Mouse (Mus musculus) left cerebral cortex, postnatal 14 days (tissue): ENCODE data around the gene Dhx35. TPM values are rescaled to one million over a fixed set of nuclear protein-coding genes. Genes with fewer than 3 reads are reported as not detected.

Experiments
- DNase-seq, 2 experiments: peaks; one replicate each; pipeline ENCODE4 v3.0.0; 2021 to 2022; ENCODE audit warnings: low spot score in 2 of 2, mixed read lengths in 1 of 2
- intact Hi-C: fragments of 180-260 bp; cut with DNase I; formaldehyde crosslinking; loops from one replicate; pipeline ENCODE4 v1.15.1; 2025
- long read RNA-seq, 2 experiments: library from polyadenylated mRNA; stranded (forward); transcript quantifications; one replicate each; pipeline ENCODE4 v2.0.0; 2021
- total RNA-seq, 2 experiments: library from RNA; stranded (reverse); gene quantifications; 2 replicates each; pipeline ENCODE4 v1.2.3; 2021

Gene Dhx35
- 10 to 100 TPM; 14.1 to 17.4 TPM for total RNA-seq
- long read RNA-seq, experiment 1, partial matches to known transcripts, result 1 of 7 reads
- long read RNA-seq, experiment 1, other reads (novel, unspliced or antisense), result 1 of 7 reads
- long read RNA-seq, experiment 2, partial matches to known transcripts, result 4 of 12 reads
- long read RNA-seq, experiment 2, other reads (novel, unspliced or antisense), result 4 of 12 reads

GRCm38 (mm10) chr2:158794494-158795004, at the start of gene Dhx35:
Gene Dhx35 (plus strand): TSS chr2:158794807.
- DNase-seq, result peak; percentile 95 to 98
- intact Hi-C loops, result no loop called here

GRCm38 (mm10) chr2:158745049-158745482, 49.5 kb upstream of the Dhx35 start:
- DNase-seq, result peak; percentile 45 to 62

GRCm38 (mm10) chr2:158746164-158746563, 48.4 kb upstream of the Dhx35 start:
- DNase-seq, result no peak
- intact Hi-C loops, result loop anchor here (5.0 kb wide), 1 partner anchor 194 kb away; no protein-coding TSS in a partner anchor

More at GRCm38 (mm10) chr2:158745049-158745482, 49.5 kb upstream of the Dhx35 start:
- intact Hi-C loops, result loop anchor here (5.0 kb wide), 1 partner anchor 193 kb away; no protein-coding TSS in a partner anchor

- intact Hi-C loops, result loop anchor here (5.0 kb wide), 1 partner anchor 197 kb away; no protein-coding TSS in a partner anchor
- no peak for DNase-seq
Observed at GRCm38 (mm10) chr2:158749366-158749765, 45.2 kb upstream of the Dhx35 start.

- no peak for DNase-seq
- intact Hi-C loops, result no loop called here
Observed at GRCm38 (mm10) chr2:158760231-158760630, 34.4 kb upstream of the Dhx35 start.

- DNase-seq, result no peak
- intact Hi-C loops, result no loop called here
Observed at GRCm38 (mm10) chr2:158762339-158762738, 32.3 kb upstream of the Dhx35 start.

GRCm38 (mm10) chr2:158767742-158768339, 26.8 kb upstream of the Dhx35 start, which contains the start of gene Fam83d:
Gene Fam83d (plus strand): TSS chr2:158768093.
- DNase-seq, result peak; percentile 95 to 98
- intact Hi-C loops, result loop anchor here (5.0 kb wide), 1 partner anchor 94 kb away; no protein-coding TSS in a partner anchor

- no peak for DNase-seq
- intact Hi-C loops, result loop anchor here (5.0 kb wide), 1 partner anchor 94 kb away; no protein-coding TSS in a partner anchor
Observed at GRCm38 (mm10) chr2:158768350-158768749, 26.3 kb upstream of the Dhx35 start.

GRCm38 (mm10) chr2:158768771-158769170, 25.8 kb upstream of the Dhx35 start:
- intact Hi-C loops, result loop anchor here (5.0 kb wide), 1 partner anchor 94 kb away; no protein-coding TSS in a partner anchor
- no peak for DNase-seq

- DNase-seq, result no peak
- intact Hi-C loops, result no loop called here
Observed at GRCm38 (mm10) chr2:158770126-158770757, 24.4 kb upstream of the Dhx35 start.

- no peak for DNase-seq
- intact Hi-C loops, result no loop called here
Observed at GRCm38 (mm10) chr2:158771066-158771763, 23.4 kb upstream of the Dhx35 start.

- intact Hi-C loops, result no loop called here
Observed at GRCm38 (mm10) chr2:158772808-158773207, 21.8 kb upstream of the Dhx35 start.

GRCm38 (mm10) chr2:158774886-158775285, 19.7 kb upstream of the Dhx35 start:
- intact Hi-C loops, result no loop called here

More at GRCm38 (mm10) chr2:158772808-158773207, 21.8 kb upstream of the Dhx35 start:
- no peak for DNase-seq

GRCm38 (mm10) chr2:158776716-158777115, 17.9 kb upstream of the Dhx35 start:
- intact Hi-C loops, result no loop called here
- DNase-seq, result no peak

More at GRCm38 (mm10) chr2:158774886-158775285, 19.7 kb upstream of the Dhx35 start:
- DNase-seq, result no peak

- intact Hi-C loops, result no loop called here
Observed at GRCm38 (mm10) chr2:158777490-158777889, 17.1 kb upstream of the Dhx35 start.

GRCm38 (mm10) chr2:158778349-158778748, 16.3 kb upstream of the Dhx35 start:
- no peak for DNase-seq
- intact Hi-C loops, result no loop called here

More at GRCm38 (mm10) chr2:158777490-158777889, 17.1 kb upstream of the Dhx35 start:
- no peak for DNase-seq

GRCm38 (mm10) chr2:158781126-158781525, 13.5 kb upstream of the Dhx35 start:
- intact Hi-C loops, result no loop called here
- no peak for DNase-seq

- DNase-seq, result no peak
- intact Hi-C loops, result no loop called here
Observed at GRCm38 (mm10) chr2:158786927-158787795, 7.4 kb upstream of the Dhx35 start.
